Mouse (Mus musculus) midbrain, embryonic 11.5 days (tissue): ENCODE results near the gene Map1b. TPM values are rescaled to one million over a fixed set of nuclear protein-coding genes. Genes with fewer than 3 reads are reported as not detected.
A peak's percentile ranks its signal among the peaks of the same experiment; 100 is the strongest.

Source experiments
- ATAC-seq: fragments of 200-750 bp; cut with Nextera tagmentation; 2 replicates; pipeline ENCODE4 v1.8.0; 2017; ENCODE audit warnings: moderate TSS enrichment, moderate library complexity; ENCODE audit not compliant: low FRiP score
- DNase-seq: peaks from one replicate; pipeline ENCODE4 v3.0.0; 2015; ENCODE audit warnings: low spot score; ENCODE audit errors: missing footprints
- H3K27ac ChIP-seq: fragments of 300-500 bp; sonication (generic); 2 replicates; pipeline ENCODE4 v1.5.1; 2014; ENCODE audit warnings: low read depth, low read length
- H3K27me3 ChIP-seq: fragments of 300-500 bp; sonication (generic); 2 replicates; pipeline ENCODE4 v1.6.1; 2014; ENCODE audit warnings: mild to moderate bottlenecking, low read length, moderate library complexity, mixed read lengths; ENCODE audit not compliant: control insufficient read depth, insufficient read depth
- H3K36me3 ChIP-seq: fragments of 300-500 bp; sonication (generic); 2 replicates; pipeline ENCODE4 v1.6.1; 2014; ENCODE audit warnings: mild to moderate bottlenecking, low read length, moderate library complexity, mixed read lengths; ENCODE audit not compliant: control insufficient read depth, insufficient read depth
- H3K4me1 ChIP-seq: fragments of 300-500 bp; sonication (generic); 2 replicates; pipeline ENCODE4 v1.6.1; 2014; ENCODE audit warnings: low read length; ENCODE audit not compliant: control insufficient read depth, insufficient read depth
- H3K4me2 ChIP-seq: fragments of 300-500 bp; sonication (generic); 2 replicates; pipeline ENCODE4 v1.6.1; 2014; ENCODE audit warnings: mild to moderate bottlenecking, moderate library complexity
- H3K4me3 ChIP-seq: fragments of 300-500 bp; sonication (generic); 2 replicates; pipeline ENCODE4 v1.5.1; 2014; ENCODE audit warnings: low read depth, low read length
- H3K9ac ChIP-seq: fragments of 300-500 bp; sonication (generic); 2 replicates; pipeline ENCODE4 v1.6.1; 2014; ENCODE audit warnings: low read length
- H3K9me3 ChIP-seq: fragments of 300-500 bp; sonication (generic); 2 replicates; pipeline ENCODE4 v1.6.1; 2016; ENCODE audit warnings: low read length; ENCODE audit not compliant: control insufficient read depth
- WGBS: fragments of 180-500 bp; shearing (Covaris S2); extraction: QIAGEN DNeasy Blood & Tissue Kit; methylation state at CpG from one replicate; pipeline ENCODE4 v1.1.7; 2014; 5-methylcytosine and 5-hydroxymethylcytosine counted together
- polyA plus RNA-seq: library from polyadenylated mRNA; unstranded; fragments of >200 nt; fragmentation: Nextera tagmentation; extraction: Ambion mirVana; gene quantifications from 2 replicates; pipeline ENCODE4 v1.2.1, GENCODE M21; 2014

Map1b gene
- polyA plus RNA-seq, 1 experiment from 2014 or later: 911 TPM

DNA sequence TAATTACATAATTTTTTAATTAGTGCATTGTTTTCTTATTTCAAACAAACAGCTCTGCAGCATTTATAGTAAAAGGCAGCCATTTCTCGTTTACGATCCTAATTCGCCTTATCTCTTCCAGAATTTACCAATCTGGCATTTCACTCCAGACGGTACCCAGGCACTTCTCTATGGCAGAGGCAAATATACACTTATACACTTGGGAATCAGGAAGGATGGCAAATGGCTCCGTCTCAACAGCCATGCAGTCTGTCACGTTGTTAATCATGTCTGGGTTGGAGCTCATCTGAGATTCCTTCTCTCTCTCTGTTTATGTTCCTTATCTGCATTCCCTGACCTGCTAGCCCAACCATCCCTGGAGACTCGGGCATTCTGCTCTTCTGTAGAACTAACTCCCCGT lies 38.6 kb upstream of the Map1b start:
- no peak overlapping the region for H3K27ac ChIP-seq
- DNase-seq: no peak
- H3K9me3 ChIP-seq: no peaks in the 10 kb centered on the region
- no peak overlapping the region for H3K4me2 ChIP-seq
- H3K4me1 ChIP-seq: peaks cover 11% of the 10 kb centered on the region
- 80% methylated on average over 8 of the region's 8 CpGs for WGBS
- no peaks in the 10 kb centered on the region for H3K27me3 ChIP-seq
- H3K4me3 ChIP-seq: no peak overlapping the region
- no peak for ATAC-seq
- no peaks in the 10 kb centered on the region for H3K36me3 ChIP-seq
- no peak overlapping the region for H3K9ac ChIP-seq

DNA sequence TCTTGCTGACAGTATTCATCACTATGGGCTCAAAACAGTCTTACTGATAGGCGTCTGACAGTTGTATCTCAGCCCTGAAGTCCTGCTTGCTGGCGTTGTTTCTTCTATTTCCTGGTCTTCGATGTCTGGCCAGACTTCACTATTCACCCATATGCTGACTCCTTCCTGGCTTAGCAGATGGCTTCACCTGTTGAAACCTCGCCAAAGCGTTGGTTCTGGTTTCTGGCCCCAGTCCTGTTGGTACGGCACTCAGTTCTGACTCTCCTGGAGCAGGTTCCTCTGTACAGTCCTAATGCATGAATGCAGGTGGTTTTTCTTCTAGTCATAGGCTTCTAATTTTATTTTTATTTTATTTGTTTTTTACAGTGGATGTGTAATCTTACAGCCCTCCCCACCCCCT lies 38.1 kb upstream of the Map1b start:
- DNase-seq (no peak), ATAC-seq (no peak)
- 87% methylated on average over 6 of the region's 6 CpGs for WGBS
- Histone ChIP-seq H3K27me3 (no peaks in the 10 kb centered on the region), H3K36me3 (no peaks in the 10 kb centered on the region), H3K9ac (no peak overlapping the region), H3K4me2 (no peak overlapping the region), H3K4me1 (peaks cover 16% of the 10 kb centered on the region), H3K27ac (no peak overlapping the region), H3K9me3 (no peaks in the 10 kb centered on the region), H3K4me3 (no peak overlapping the region)

DNA sequence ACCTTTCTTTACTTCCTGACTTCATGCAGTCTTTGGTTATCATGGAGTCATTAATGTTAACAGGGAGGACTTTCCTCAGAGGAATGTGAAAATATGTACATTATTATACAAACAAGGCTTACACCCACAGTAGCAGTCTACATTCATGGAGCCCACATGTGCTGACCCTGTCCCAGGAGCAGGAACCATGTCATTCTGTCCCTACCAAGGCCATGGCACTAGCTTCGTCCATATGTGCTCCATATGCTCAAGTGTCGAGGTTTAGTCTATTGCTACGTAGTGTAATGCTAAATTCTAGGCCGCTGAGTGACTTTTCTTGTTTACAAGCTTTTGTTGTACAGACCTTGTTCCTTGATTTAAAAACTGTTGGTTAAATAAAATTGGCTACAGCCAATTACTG lies 36.0 kb upstream of the Map1b start:
- Histone ChIP-seq H3K9me3 (no peaks in the 10 kb centered on the region), H3K4me3 (no peak overlapping the region), H3K9ac (no peak overlapping the region), H3K27ac (no peak overlapping the region), H3K27me3 (no peaks in the 10 kb centered on the region), H3K4me1 (peaks cover 16% of the 10 kb centered on the region), H3K4me2 (no peak overlapping the region), H3K36me3 (no peaks in the 10 kb centered on the region)
- WGBS: 93% methylated on average over 4 of the region's 4 CpGs
- no peak for ATAC-seq
- DNase-seq: peak; percentile 71

DNA sequence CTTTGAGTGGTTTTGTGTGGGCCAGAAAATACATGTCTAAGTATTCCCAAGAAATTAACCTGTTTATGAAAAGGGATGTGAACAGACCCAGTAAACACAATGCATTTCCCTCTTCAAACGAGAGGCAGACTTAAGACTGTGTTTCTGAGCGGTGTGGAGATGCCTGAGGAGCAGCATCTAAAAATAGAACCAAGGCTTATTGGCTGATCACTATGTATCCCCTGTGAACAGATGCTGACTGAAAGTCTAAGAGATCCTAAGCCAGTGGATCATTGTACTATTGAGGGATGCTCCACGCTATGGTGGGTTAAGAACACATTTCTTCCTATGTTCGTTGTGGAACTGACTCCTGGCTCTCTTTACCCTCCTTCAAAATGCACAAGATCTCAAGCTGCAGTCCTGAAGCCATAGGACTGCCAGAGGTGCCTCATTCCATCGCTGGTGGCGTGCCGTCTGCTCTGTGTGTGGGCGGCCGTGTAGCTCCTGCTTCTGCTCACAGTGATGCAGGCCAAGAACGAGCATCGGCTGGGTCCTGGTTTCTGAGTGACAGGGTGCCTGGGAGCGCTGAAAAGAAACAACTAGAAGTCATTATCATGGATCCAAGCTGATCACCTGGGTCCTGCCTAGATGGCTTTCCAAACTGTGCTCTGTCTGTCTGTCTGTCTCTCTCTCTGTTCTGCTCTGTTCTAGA lies 34.5 kb upstream of the Map1b start:
- WGBS: 63% methylated on average over 12 of the region's 12 CpGs

DNA sequence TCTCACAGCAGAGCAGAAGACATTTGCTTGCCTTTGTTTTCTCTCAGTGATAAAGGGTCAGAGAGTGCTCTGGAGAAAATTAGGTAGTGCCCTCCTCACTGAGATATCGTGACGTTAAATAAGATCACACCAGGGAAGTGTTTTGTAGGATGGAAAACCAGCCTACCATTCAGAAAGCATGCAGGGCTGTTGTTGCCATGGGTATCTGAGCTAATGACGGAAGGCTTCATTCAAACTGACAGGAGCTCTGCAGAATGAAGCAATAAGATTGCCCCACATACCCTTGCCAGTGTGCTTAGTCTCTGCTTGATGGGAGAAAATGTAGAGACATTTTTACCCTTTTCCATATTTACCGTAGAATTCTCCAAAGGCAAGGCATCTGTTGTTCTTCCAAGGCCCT lies 33.7 kb upstream of the Map1b start:
- H3K36me3 ChIP-seq: no peaks in the 10 kb centered on the region
- no peak overlapping the region for H3K9ac ChIP-seq
- no peaks in the 10 kb centered on the region for H3K9me3 ChIP-seq
- H3K4me1 ChIP-seq: peaks cover 16% of the 10 kb centered on the region
- 60% methylated on average over 4 of the region's 4 CpGs for WGBS
- no peak overlapping the region for H3K4me2 ChIP-seq
- no peak for ATAC-seq
- H3K4me3 ChIP-seq: no peak overlapping the region
- H3K27ac ChIP-seq: no peak overlapping the region; the same call in 1 of the 2 replicates
- no peaks in the 10 kb centered on the region for H3K27me3 ChIP-seq
- no peak for DNase-seq

More for the DNA sequence above, 34.5 kb upstream of the Map1b start:
- Histone ChIP-seq H3K9ac (no peak overlapping the region), H3K4me2 (no peak overlapping the region), H3K9me3 (no peaks in the 10 kb centered on the region), H3K4me3 (no peak overlapping the region), H3K27ac (no peak overlapping the region), H3K36me3 (no peaks in the 10 kb centered on the region), H3K4me1 (peaks cover 16% of the 10 kb centered on the region), H3K27me3 (no peaks in the 10 kb centered on the region)
- DNase-seq (peak; percentile 83), ATAC-seq (no peak)

DNA sequence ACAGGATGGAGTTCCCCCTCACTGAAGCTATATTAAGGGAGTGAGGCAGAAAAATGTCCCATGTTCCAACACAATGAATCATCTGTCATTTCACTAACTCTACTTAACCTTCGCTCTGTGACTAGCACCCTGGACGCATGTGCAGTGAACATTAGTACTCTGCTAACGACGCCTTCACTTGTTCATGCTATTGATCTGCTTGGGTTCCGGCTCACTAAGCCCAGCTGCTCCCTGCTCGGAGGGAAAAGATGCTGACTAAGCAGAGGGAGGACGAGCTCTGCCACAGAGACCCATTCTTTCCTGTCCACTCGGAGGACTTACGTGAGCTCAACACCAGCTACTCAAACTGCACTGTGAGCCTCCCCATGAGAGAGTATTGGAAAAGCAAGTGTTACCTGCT lies 33.2 kb upstream of the Map1b start:
- DNase-seq: peak; percentile 91
- Histone ChIP-seq H3K36me3 (no peaks in the 10 kb centered on the region), H3K4me2 (no peak overlapping the region), H3K27ac (no peak overlapping the region), H3K9ac (no peak overlapping the region), H3K9me3 (no peaks in the 10 kb centered on the region), H3K4me1 (peaks cover 16% of the 10 kb centered on the region), H3K27me3 (no peaks in the 10 kb centered on the region), H3K4me3 (no peak overlapping the region)
- 41% methylated on average over 9 of the region's 9 CpGs for WGBS
- peak; percentile 82 for ATAC-seq

DNA sequence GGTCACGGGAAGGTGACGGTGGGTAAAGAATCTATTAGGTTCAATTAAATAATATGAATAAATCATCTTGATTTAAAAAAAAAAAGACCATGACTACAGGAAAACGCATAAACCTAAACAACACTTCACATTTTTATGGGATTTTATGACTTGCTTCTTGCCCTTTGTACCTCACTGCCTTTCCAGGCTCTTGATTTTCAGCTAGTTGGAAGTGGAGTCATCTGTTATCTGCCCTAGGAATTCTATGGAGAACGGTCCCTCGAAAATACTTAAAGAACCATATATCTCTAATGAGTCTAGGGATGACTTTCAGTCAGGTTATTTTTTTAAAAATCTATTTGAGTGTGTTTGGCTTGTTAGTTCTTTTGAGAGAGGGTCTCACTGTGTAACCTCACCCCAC lies 30.5 kb upstream of the Map1b start:
- Histone ChIP-seq H3K27ac (no peak overlapping the region), H3K27me3 (no peaks in the 10 kb centered on the region), H3K4me3 (no peak overlapping the region), H3K4me2 (no peak overlapping the region), H3K9ac (no peak overlapping the region), H3K4me1 (peaks cover 20% of the 10 kb centered on the region), H3K9me3 (no peaks in the 10 kb centered on the region), H3K36me3 (no peaks in the 10 kb centered on the region)
- ATAC-seq (no peak), DNase-seq (no peak)
- 93% methylated on average over 5 of the region's 5 CpGs for WGBS

DNA sequence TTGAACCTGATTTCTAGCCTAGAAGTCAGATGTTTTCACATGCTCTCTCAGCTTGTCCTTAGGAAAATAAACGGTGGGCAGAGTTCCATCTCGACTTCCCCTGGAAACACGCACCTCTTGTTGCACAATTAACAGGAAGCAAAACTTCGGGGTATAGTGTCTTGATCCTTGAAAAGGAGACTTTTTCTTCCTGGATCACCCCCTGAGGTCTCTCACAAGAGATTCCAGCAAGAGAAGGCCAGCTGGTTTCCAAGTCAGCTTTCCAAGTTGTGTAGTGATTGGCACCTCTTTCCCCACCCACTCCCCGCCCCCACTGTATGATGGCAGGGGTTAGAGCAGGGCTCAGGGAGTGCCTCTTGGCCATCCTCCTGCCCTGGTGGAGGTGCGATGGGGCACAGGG lies 28.9 kb upstream of the Map1b start:
- Histone ChIP-seq H3K4me3 (no peak overlapping the region), H3K9me3 (no peaks in the 10 kb centered on the region), H3K9ac (no peak overlapping the region), H3K4me1 (peaks cover 18% of the 10 kb centered on the region), H3K36me3 (no peaks in the 10 kb centered on the region), H3K27ac (no peak overlapping the region), H3K27me3 (no peaks in the 10 kb centered on the region), H3K4me2 (no peak overlapping the region)
- WGBS: 65% methylated on average over 6 of the region's 6 CpGs
- DNase-seq (peak; percentile 56), ATAC-seq (no peak)

DNA sequence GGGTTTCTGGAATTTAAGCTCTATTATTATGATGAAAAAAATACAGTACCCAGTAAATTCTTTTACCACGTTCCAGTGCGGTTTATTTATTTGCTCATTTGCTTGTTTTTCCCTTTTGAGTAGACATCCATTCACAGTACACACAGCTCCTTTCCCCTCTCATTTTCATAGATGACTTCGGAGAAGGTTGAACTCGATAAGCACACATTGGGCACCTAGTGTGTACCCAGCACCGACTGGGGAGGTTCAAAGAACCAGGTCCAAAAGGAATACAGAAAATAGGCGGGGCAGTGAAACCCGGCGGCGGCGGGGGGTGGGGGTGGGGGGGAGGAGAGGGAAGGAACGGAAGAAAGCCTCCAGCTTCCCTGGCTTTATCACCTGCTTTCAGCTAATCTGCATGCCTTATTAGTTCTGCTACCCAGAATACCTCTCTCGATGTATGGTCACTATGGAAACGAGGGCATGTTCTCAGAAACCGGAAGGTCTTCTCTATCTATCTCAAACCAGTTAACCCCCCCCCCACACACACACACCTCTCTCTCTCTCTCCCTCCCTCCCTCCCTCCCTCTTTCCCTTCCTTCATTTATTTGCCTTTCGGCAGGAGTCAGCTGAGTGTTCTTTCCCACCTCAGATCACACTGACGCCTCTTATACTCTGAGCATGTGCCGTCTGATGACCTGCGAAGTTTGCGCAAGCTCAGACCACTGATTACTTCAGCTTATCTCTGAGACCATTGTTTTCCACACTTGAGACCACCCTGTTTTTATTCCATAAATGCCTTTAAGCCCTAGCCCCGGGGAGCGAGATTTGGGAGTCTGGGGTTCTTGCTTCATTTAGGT lies 25.3 kb upstream of the Map1b start:
- H3K4me2 ChIP-seq: peak overlapping the region; percentile 22; the same call in 1 of the 2 replicates
- H3K4me1 ChIP-seq: peaks cover 11% of the 10 kb centered on the region
- H3K27me3 ChIP-seq: no peaks in the 10 kb centered on the region
- no peak overlapping the region for H3K27ac ChIP-seq
- WGBS: 30% methylated on average over 21 of the region's 21 CpGs
- no peak overlapping the region for H3K9ac ChIP-seq
- ATAC-seq (peak; percentile 77), DNase-seq (peak; percentile 85)
- H3K9me3 ChIP-seq: no peaks in the 10 kb centered on the region
- H3K36me3 ChIP-seq: no peaks in the 10 kb centered on the region
- H3K4me3 ChIP-seq: no peak overlapping the region
